ENCODE assay signal across 19 mouse cellular contexts in the genomic region with DNA sequence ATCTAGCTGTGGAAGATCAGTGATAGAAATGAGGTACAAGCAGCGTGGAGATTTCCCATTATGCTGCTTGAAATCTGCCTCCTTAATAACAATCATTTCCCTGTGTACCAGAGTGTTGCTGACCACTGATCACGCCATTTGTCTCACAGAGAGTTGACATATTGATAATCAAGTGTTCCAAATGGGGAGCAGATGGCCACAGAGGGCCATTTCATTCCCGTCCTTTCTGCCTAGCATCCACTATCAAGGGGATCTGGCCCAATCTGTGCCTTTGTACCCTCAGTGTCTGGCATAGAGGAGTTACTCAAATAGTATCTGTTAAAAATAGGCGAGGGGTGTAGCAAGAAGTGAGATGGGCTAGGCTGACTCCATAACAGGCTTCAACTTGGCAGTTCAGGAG.
DNase-seq lines count a peak whose midpoint lies in the region; ATAC-seq and TF ChIP-seq lines count a peak whose summit lies in the region.
"Had no signal": no experiment of that assay in that cellular context is flagged by ENCODE, and none has a peak within 500 bp of the region (broad histone marks: within the 10 kb centered on the region; RNA-seq: fewer than 3 reads in every experiment).

No protein-coding gene starts in this region.

- H3K4me2 ChIP-seq in midbrain, embryonic 16.5 days (ENCODE audit: low read length), result no peak overlapping the region
- H3K4me2 ChIP-seq: embryonic facial prominence, embryonic 12.5 days; heart, embryonic 11.5 days; heart, embryonic 15.5 days; hindbrain, embryonic 14.5 days had no signal

- no peak for ATAC-seq in midbrain, embryonic 16.5 days
- ATAC-seq: forebrain, postnatal 0 days; intestine, embryonic 16.5 days had no signal

- 0 out of 2 replicates have a peak overlapping the region, but pooled peaks have one; percentile 68 for H3K27ac ChIP-seq in midbrain, embryonic 10.5 days (replicated peaks)
- H3K27ac ChIP-seq in midbrain, embryonic 16.5 days (ENCODE audit: low read length), result no peak overlapping the region
- H3K27ac ChIP-seq: embryonic facial prominence, embryonic 12.5 days; heart, embryonic 15.5 days; hindbrain, embryonic 14.5 days had no signal

- no peaks in the 10 kb centered on the region for H3K27me3 ChIP-seq in midbrain, embryonic 10.5 days (ENCODE audit: low read depth, poor library complexity, severe bottlenecking)
- H3K27me3 ChIP-seq in midbrain, embryonic 16.5 days (ENCODE audit: control insufficient read depth, insufficient read depth, low read depth, low read length), result no peaks in the 10 kb centered on the region
- H3K27me3 ChIP-seq: embryonic facial prominence, embryonic 12.5 days; heart, embryonic 15.5 days had no signal

- H3K4me1 ChIP-seq in midbrain, embryonic 10.5 days, result peaks cover 26% of the 10 kb centered on the region
- no peaks in the 10 kb centered on the region for H3K4me1 ChIP-seq in midbrain, embryonic 16.5 days (ENCODE audit: control insufficient read depth, insufficient read depth, low read length)
- H3K4me1 ChIP-seq: embryonic facial prominence, embryonic 12.5 days; heart, embryonic 15.5 days had no signal

- DNase-seq in cerebellum, postnatal 14 days, result peak; percentile 20 to 52
- DNase-seq in cerebellum, adult 11-12 months, result no peak
- DNase-seq in midbrain, embryonic 10.5 days (ENCODE audit: low spot score), result no peak
- DNase-seq in brain, embryonic 14.5 days (ENCODE audit: low read depth), result peak; percentile 12
- DNase-seq in layer of hippocampus, adult 11-12 months (ENCODE audit: low spot score), result no peak
- DNase-seq in layer of hippocampus, postnatal 25 days (ENCODE audit: extremely low spot score in 1 of 2, low spot score in 1 of 2), result no peak
- DNase-seq: adrenal gland, postnatal 10 days; cerebellum, adult 2 months; cerebellum, postnatal 25 days; forebrain, postnatal 0 days; gastrocnemius, postnatal 36 days; heart, adult 18-20 months; heart, postnatal 14 days had no signal

- TF ChIP-seq CTCF in brain, embryonic 14.5 days (IDR thresholded peaks at IDR 0.05; ENCODE audit: borderline replicate concordance, extremely low read depth, insufficient read depth, insufficient read length), result no peak

- peaks cover 16% of the 10 kb centered on the region; the same call in 1 of the 2 replicates for H3K9me3 ChIP-seq in midbrain, embryonic 10.5 days (replicated peaks)
- no peaks in the 10 kb centered on the region for H3K9me3 ChIP-seq in midbrain, embryonic 16.5 days (replicated peaks; ENCODE audit: control insufficient read depth, low read length, poor library complexity, severe bottlenecking)
- H3K9me3 ChIP-seq: heart, embryonic 15.5 days had no signal

- no peak overlapping the region for H3K4me3 ChIP-seq in midbrain, embryonic 10.5 days
- no peak overlapping the region for H3K4me3 ChIP-seq in midbrain, embryonic 16.5 days (ENCODE audit: low read depth, low read length)
- H3K4me3 ChIP-seq: embryonic facial prominence, embryonic 12.5 days; heart, embryonic 15.5 days had no signal

- no peaks in the 10 kb centered on the region for H3K36me3 ChIP-seq in midbrain, embryonic 10.5 days
- H3K36me3 ChIP-seq in midbrain, embryonic 16.5 days (ENCODE audit: control insufficient read depth, insufficient read depth, low read length), result no peaks in the 10 kb centered on the region
- H3K36me3 ChIP-seq: embryonic facial prominence, embryonic 12.5 days; heart, embryonic 15.5 days had no signal

- no peak for TF ChIP-seq POLR2A in brain, embryonic 14.5 days (IDR thresholded peaks at IDR 0.05; ENCODE audit: borderline replicate concordance, extremely low read depth, insufficient read depth, insufficient read length, poor library complexity, severe bottlenecking)

- 84% methylated on average over 4 of the region's 4 CpGs for WGBS in midbrain, embryonic 10.5 days
- 80% methylated on average over 4 of the region's 4 CpGs for WGBS in midbrain, embryonic 16.5 days

- H3K9ac ChIP-seq in midbrain, embryonic 16.5 days (ENCODE audit: low read depth, low read length), result no peak overlapping the region
- H3K9ac ChIP-seq: embryonic facial prominence, embryonic 12.5 days; forebrain, postnatal 0 days; heart, embryonic 15.5 days; hindbrain, embryonic 14.5 days had no signal

Comparison
In these comparisons a context has a peak if more than half of its experiments do, and no peak if none do; other contexts are left out.
1. DNase-seq: peak in cerebellum, postnatal 14 days (2 of 2) and brain, embryonic 14.5 days (single experiment); none in cerebellum, adult 11-12 months (single experiment), midbrain, embryonic 10.5 days (single experiment), layer of hippocampus, adult 11-12 months (single experiment) and layer of hippocampus, postnatal 25 days (0 of 2).